Mouse (Mus musculus): ENCODE results near the gene Angel1.

GRCm38 (mm10) chr12:86771823-86772427 lies 45.7 kb upstream of the Angel1 start:
- peak; percentile 85 for TF ChIP-seq CTCF (IDR thresholded peaks at IDR 0.05; ENCODE audit: control insufficient read depth, insufficient read depth, insufficient read length)
- no peak for TF ChIP-seq MYOD1 (IDR thresholded peaks at IDR 0.05; ENCODE audit: control insufficient read depth, insufficient read length, low read depth)
- TF ChIP-seq USF1 (IDR thresholded peaks at IDR 0.05; ENCODE audit: low read depth): no peak
- no peak for TF ChIP-seq CEBPB (IDR thresholded peaks at IDR 0.05; ENCODE audit: low read depth)
- no peak for TF ChIP-seq MAX (IDR thresholded peaks at IDR 0.05)
- no peak for TF ChIP-seq FOSL1 (IDR thresholded peaks at IDR 0.05; ENCODE audit: insufficient read depth, low read length, poor library complexity, severe bottlenecking)
- no peak for TF ChIP-seq MYOG (IDR thresholded peaks at IDR 0.05; ENCODE audit: control insufficient read depth, extremely low read depth, insufficient read length)

All from C2C12 (cell line).